Mouse (Mus musculus): Measurements from ENCODE around the gene 1300017J02Rik.

1300017J02Rik gene

DNA sequence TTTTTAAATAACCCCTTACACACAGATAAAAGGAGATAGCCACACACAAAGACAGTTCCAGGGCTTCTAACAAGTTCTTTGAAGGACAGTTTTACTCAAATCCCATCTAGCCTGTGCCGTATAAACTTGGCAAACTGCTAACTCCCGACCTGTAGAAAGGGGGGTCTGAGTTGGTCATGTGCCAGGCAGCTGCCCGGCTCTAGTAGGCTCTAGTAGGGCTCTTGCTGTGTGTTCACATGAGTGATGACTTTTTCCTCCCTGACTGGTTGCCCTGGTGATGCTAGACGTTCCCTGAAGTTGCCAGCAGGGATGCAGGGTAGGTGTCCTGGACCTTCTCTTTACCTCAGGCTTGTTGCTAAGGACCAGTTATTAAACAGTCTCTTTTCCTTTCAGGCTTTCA lies 33.8 kb downstream of the 1300017J02Rik start:
- DNase-seq, result no peak

DNA sequence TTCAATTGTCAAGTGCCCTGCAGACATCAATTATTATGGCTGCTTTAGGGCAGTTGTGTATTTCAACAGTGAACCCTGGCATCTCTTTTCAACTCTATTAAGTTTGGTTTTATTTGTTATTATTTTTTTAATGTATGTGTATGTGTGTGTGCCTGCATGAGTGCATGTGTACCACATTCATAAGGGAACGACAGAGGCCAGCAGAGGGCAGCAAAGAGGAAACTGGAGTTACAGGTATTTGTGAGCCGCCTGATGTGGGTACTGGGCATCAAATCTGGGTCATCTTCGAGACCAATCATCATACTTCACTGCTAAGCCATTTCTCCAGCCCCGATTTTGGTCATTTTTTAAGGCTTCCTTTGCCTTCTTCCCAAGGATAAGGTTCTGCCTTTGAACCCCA lies 39.1 kb downstream of the 1300017J02Rik start:
- no peak for DNase-seq

DNA sequence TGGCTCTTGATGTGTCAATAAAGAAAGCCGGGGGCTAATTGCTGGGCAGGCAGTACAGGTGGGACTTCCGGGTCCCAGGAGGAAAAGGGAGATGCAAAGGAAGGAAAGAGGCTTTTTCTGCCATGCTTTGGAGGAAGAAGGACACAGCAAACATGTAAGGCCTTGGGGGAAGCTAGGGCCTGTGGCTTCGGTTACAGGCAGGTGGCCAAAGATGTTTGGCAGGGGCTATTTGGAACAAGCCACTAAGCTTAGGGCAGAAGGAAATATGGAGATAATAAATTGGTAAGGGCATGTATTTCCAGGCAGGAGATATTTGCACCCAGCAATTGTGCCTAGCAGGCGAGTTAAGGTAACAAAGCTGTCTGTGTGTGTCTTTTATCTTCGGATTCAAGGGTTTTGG lies 52.0 kb downstream of the 1300017J02Rik start:
- no peak for DNase-seq

DNA sequence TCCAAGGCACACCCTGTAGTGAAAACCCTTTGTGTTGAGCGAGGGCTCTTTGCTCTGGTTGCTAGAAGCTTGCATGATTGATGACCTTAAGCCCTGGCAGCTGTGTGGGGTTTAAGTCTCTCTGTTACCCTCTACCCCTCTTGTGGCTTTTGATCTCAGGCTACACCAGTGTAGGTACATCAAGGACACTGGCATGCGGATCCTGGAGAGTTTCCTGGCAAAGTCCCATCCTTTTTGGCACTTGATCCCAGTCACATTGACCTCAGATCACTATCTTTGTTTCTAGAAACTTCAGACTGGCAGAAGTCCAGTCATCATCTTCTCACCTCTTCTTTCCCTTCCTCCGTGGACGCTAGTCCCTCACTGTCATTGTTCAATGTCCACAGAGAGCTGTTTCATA lies 56.3 kb downstream of the 1300017J02Rik start:
- DNase-seq, result no peak

DNA sequence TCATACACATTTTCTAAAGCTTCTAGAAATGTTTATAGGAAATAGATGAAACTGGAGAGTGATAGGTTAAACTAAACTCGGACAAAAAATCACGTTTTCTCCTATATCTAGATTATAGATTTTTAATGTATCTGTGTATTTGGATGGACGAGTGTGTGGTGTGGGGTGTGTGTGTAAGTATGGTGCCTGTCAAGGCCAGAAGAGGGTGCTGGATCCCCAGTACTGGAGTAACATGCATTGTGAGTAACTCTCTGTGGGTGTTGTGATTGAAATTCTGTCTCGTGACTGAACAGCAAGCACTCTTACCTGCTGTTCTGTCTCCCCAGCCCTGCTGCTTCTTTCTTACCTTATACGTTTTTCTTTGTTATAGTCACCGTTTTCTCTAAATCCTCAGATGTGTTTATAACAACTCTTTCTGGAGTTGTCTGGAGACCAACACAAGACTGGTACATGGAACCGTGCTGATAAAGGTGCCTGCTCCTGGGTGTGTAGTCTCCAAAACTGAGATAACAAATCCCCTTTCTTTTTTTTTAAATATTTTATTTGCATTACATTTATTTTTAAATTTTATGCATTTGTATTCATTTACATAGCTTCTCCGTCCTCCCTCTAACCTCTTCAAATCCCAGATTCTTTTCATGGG lies 58.2 kb downstream of the 1300017J02Rik start:
- DNase-seq, result no peak

DNA sequence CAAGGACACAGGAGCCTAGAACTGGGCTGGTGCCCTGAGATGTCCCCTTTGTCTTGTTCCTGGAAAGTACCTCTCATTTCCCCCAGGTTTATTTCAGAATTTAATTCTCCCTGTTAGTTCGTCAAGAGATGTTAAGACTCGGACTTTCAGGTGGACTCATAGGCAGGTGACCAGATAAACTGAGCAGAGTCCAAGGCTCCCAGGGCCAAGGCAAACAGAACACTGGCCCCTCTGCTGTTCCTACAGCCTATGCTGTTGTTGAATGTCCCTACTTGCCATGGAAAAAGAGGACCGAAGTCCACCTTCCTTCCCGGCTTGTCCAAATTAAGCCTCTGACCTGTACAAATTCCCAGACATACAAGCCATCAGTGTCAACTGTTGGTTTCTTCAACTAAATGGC lies 61.2 kb downstream of the 1300017J02Rik start:
- no peak for DNase-seq

DNA sequence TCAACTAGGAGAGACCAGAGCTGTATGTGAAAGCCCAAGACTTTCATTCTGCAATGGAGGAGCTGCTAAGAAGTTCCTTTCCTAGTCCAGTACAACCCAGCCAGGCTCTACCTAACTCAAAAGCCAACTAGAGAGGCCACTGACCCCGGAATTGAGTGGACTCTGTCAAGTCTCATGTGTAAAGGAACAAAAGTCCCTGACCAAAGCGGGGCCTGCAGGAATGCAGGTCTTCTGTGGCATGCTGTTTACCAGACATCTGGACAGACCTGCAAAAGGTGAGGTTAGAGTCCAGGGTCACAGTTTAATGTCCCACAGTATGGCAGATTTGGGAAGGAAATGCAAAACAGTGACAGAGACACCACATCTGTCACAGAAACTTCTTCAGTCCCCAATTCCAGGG lies 63.7 kb downstream of the 1300017J02Rik start:
- DNase-seq, result no peak

DNA sequence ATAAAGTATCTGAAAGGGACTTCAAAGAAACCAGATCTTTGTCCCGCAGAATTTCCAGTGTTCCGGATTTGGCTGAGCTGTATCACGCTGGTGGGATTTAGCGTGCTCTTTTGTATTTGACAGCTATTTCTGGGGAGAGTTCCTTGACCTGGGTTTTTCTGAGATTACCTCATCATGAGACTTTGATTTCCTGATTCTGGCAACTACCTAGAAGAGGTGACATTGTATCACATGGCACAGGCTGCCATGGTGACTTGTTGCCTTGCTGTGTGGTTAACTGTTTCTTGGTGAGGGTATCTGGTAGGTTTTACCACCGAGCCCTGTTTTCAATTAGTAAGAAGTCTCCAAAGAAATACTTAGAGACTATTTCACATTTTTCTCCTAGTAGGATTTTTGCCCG lies 65.4 kb downstream of the 1300017J02Rik start:
- no peak for DNase-seq

DNA sequence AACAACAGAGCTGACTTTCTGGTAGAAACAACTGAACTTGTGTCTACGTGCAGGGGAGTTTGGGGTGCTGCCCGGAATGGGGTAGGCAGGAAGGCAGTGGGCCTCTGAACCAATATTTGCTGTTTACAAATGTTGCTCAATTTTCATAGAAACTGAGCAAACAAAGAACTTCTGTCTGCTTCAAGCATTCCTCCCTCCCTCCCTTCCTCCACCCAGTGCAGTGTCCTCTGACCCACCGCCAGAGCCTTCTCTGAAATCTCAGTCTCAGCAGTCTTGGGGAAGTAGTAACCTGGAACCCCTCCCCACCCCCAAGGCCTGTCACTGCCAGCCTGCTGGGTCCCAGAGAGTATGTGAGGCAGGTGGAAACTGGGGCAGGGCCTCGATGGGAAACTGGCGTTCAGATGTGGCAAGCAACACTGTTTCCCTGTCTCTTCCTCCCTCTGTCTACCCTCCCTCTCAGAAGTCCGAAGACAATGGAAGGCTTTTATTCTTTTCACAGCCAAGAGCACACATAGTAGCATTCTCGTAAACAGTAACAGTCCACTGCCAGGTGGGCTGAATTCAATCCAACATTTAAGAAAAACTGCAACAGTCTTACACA lies 70.2 kb downstream of the 1300017J02Rik start:
- DNase-seq, result no peak

DNA sequence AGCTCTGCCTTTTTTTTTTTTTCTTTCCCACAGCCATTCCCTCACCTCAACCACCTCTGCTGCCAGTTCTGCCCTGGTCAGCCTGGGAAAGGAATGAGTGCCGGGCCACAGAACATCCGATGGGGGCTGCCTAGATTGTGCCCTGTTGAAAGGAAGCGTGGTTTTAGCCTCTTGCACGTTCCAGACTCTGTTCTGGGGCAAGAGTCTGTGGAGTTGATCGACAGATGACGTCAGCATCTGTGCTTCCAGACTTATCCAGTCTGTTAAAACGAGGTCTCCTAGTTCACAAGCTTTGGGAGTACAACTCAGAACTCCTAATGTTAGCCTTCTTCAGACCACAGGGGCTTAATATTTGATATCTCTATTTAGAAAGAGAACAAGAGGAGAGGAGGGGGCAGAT lies 70.8 kb downstream of the 1300017J02Rik start:
- DNase-seq, result no peak

DNA sequence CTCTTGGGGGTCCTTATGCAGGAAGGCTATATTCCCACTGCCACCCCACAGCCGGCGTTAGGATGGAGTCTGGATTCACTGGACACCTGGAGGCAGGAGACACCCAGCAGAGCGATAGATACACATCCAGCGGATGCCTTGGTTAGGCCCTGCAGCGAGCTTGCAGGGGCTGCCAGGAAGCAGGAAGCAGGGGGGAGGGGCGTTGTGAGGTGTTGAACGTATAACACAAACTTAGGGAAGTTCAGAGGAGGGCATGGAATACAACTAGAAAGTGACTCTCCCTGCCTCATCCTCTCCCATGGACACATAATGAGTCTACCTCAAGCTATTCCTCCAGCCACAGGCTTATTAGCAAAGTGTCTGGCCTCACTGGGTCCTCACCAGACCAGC lies 71.9 kb downstream of the 1300017J02Rik start:
- DNase-seq, result no peak

DNA sequence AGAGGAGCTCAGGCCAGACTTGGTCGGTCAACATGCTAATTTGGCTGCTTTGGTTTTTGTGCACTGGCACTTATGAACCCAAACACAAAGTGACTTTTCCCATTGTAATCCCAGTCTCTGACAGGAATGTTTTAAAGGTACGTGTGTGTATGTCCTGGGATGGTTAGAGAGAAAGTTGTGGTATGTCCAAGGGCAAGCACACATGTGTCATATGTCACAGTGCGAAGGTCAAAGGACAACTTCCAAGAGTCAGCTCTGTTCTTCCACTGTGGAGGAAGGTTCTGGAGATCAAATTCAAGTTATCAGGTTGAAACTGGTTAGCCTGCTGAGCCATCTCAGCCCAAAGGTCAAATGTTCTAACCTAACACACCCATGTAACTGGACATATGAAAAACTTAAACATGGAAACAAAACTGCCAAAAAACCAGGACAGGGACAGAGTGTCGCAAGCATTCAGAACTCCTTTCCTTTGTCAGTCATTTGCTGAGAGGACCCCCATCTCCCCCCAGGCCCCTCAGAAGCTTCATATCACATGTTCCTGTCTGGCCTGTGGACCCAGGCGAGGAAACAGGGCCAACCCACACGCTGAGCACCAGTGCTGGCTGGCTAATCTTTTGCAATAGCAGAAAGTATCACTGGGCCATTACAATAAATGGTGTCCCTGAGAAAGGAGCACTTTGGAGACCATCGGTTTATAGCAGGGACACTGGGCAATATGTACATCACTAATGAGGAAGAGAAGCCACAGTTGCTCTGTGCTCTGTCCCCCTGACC lies 72.5 kb downstream of the 1300017J02Rik start:
- DNase-seq, result no peak

DNA sequence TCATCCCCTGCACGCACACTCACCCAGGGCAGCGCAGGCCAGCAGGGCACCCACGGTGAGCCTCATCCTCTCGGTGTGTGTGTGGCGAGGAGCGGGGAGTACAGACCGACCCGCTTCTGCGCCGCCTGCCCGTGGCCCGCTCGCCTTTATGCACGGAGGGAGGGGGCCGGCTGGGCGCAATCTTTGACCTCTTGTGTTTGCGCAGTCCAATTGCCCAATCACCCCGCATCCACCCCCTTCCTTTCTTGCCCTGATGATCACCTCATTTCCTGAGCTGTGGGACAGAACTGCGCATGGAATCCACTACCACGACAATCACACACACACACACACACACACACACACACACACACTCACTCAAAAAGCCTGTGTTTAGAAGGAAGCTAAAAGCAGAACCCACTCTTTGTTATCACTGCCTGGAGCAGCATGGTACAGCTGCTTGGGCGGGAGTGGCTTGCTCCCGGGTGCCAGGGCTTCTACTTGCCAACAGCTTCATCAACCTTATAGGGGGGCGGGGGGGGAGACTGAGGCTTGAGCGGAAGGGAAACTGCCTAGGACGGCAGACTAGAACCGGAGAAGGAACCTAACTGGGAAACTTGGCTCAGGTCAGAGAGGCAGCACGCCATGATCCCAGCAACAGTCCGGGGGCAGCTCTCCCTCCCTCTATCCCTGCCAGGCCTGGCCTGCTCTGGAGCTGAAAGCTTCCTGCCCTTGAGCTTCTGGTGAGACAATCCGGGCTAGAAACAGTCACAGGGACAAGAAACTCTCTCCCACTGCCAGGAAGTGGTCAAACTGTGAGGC lies 74.5 kb downstream of the 1300017J02Rik start, which contains the start of the genes Gm20425 and Trf:
Gm20425 (minus strand) TSS at position 157 of the 801 bp plus-strand sequence.
Trf (minus strand) TSS at position 294 of the 801 bp plus-strand sequence.
- peak; percentile 11 for DNase-seq

DNA sequence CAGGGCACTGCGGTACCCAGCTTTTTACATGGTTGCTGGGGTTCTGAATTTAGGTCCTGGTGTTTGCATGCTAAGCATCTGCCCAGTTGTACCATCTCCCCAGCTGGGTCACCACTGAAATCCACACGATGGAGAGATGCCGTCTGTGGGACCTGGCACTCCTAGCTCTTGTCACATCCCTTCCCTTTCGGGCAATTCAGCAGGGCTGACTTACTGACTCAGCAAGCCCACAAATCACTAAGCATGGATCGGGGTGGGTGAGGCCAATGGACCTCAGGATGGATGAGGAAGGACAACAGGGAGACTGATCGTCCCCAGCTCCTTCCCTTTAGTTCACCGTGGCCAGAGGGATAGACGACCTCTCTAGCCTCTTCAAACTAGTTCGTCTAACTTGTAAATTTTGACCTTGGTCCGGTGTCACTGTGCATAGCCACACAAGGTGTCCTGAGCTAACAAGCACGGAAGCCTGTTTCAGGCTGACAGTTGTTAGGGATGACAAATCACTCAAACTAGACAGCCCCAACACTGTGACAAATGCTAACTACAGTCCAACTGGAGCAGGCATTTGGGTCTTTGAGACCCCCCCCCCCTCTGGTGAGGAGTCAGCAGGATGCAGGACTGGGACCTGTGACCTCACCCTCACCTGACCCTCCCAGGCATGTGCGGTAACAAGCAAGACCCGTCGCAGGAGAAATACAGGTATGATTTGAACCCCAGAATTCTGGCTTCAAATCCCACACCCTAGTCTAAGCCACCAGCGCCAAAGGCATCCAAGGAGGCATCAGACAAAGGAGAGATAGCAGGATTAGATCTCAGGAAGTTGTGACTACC lies 75.6 kb downstream of the 1300017J02Rik start:
- DNase-seq, result no peak

DNA sequence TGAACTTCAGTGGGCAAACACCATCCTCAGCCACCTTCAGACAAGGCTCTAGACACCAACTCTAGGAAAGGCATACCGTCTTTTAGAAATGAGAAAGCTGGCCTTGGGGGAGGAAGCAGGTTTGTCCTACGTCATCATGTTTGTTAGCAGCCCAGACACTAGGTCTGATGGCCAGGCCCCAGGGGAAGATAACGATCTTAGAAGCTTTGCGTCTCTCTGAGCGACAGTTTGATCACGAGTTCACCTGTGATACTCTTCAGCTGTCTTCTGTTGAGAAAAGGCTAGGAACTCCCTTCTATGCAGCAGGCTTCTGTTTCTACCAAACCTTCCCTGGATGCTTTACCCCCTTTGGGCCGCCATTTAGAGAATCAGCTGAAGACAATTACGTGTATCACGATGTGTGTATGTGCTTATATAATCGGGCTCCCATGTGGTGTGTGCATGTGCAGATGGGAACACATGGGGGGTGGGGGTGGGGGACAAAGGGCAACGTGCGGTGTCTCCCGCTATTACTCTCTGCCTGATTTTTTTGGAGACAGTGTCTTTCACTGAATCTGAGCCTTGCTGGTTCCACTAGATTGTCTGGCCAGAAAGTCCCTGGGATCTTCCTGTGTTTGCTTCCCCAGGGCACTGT lies 76.4 kb downstream of the 1300017J02Rik start:
- DNase-seq, result no peak

DNA sequence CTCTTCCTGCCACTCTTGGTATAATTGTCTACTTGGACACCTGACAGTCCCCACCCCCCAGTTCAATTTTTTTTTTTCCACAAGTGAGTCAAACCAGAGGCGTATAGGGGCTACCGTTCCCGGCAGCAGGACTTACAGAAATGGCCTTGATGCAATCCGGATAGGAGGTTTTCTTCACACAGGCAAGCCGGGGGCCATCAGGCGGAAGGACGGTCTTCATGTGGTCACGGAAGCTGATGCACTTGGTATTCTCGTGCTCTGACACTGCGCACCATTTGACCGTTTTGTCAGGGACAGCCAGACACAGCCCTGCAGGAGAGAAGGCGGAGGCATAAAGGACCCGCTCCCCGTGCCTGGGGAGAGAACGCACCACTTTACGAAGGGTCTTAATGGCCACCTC lies 77.1 kb downstream of the 1300017J02Rik start:
- DNase-seq, result no peak

DNA sequence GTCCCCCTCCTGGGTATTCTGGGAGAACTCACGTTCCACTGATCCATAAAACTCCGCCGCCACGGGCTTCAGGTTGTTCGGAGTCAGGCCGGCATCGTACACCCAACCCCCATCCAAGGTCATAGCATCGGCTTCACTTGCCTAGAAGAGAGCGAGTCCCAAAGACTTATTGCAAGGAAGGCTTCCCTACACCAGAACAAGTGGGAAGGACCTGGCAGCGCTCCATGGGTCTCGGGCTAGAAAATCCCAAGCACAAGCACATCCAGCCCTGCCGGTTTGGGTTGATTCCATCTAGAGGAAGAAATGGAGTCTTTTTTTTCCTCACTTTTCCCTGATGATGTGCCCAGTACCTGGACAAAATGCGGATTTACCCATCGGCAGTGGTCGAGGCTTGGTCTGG lies 78.1 kb downstream of the 1300017J02Rik start:
- DNase-seq, result no peak

DNA sequence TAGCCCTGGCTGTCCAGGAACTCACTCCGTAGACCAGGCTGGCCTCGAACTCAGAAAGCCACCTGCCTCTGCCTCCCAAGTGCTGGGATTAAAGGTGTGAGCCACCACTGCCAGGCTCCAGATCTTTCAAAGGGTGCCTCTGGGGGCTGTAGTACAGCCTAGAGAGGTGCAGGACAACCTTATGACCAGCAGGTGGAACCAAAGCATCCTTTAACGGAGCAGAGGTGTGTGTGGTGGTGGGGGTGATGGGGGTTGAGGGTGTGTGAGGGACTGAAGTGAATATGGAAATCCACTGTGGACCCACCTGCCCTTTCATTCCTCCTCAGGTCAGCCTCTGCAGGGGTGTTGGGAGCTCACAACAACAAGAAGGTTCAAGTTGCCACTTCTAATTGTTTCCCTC lies 79.4 kb downstream of the 1300017J02Rik start:
- DNase-seq, result no peak

DNA sequence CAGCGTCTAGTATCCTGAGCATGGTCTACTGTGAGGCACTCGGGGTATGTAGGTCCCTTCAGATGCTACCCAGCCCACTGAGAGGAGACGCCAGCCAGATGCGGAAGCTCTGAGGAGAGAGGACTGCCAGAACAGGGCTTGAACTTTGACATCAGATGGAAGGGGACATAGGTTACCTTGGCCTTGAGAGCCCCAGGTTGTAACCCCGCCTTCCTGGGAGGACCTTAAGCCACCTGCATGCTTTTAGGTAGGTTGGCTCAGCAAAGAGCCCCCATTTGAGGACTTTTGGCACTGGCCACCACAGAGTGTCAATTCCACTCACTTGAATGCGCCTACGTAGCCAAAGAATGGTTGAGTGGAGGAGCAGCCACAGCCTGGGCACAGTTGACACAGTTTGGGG lies 80.2 kb downstream of the 1300017J02Rik start:
- no peak for DNase-seq

DNA sequence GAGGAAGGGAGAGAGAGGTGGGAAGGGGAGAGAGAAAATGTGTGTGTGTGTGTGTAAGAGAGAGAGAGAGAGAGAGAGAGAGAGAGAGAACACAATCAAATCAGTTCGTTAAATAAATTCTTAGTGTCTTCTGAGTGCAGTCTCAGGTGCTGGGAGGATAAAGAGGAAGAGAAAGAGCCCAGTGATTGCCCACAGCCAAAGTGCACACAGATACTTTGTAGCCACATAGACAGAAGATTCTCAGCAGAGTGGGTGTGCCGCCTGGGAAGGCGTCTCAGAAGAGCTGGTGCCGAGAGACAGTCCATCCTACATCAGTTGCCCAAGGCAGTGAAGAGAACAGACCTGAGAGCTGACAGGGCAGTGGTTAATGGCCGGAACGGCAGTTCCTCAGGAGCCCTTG lies 90.6 kb downstream of the 1300017J02Rik start:
- DNase-seq, result no peak

DNA sequence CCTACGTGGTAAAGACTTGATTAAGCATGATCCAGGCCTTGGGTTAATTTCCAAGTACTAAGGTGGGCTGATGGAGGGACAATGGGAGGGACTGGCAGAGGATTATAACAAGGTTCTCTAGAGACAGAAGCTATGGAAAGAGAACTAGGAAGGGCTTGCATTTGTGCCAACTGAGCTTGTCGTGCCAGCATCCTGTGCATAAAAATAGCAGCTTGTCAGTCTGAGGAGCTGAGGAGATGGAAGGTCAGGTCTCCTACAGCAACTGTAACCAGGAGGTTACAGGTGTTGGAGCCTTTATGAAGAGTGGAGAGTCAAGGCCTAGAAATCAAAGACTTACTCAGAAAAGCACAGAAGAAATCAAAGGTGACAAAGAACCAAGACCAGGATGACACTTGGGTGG lies 91.3 kb downstream of the 1300017J02Rik start:
- DNase-seq, result no peak
